Mouse (Mus musculus) intestine, postnatal 0 days (tissue): ENCODE data around the gene Mrtfb. TPM values are rescaled to one million over a fixed set of nuclear protein-coding genes. Genes with fewer than 3 reads are reported as not detected.

Source experiments
- ATAC-seq: fragments of 200-750 bp; cut with Nextera tagmentation; 2 replicates; pipeline ENCODE4 v1.8.0; 2017; ENCODE audit warnings: mild to moderate bottlenecking, moderate TSS enrichment, moderate library complexity
- H3K27ac ChIP-seq: fragments of 300-500 bp; sonication (generic); 2 replicates; pipeline ENCODE4 v1.5.1; 2014; ENCODE audit warnings: mild to moderate bottlenecking, low read depth, low read length, moderate library complexity
- H3K27me3 ChIP-seq: fragments of 300-500 bp; sonication (generic); replicated peaks from 2 replicates; pipeline ENCODE4 v1.6.1; 2014; ENCODE audit warnings: low read length, mixed read lengths; ENCODE audit not compliant: control insufficient read depth, insufficient read depth
- H3K36me3 ChIP-seq: fragments of 300-500 bp; sonication (generic); 2 replicates; pipeline ENCODE4 v1.6.1; 2014; ENCODE audit warnings: mild to moderate bottlenecking, moderate library complexity; ENCODE audit not compliant: control insufficient read depth, insufficient read depth
- H3K4me1 ChIP-seq: fragments of 300-500 bp; sonication (generic); replicated peaks from 2 replicates; pipeline ENCODE4 v1.6.1; 2014; ENCODE audit warnings: antibody characterized with exemption, low read length, mixed read lengths; ENCODE audit not compliant: control insufficient read depth, insufficient read depth
- H3K4me2 ChIP-seq: fragments of 300-500 bp; sonication (generic); replicated peaks from 2 replicates; pipeline ENCODE4 v1.6.1; 2014; ENCODE audit warnings: low read depth, mild to moderate bottlenecking, moderate library complexity
- H3K4me3 ChIP-seq: fragments of 300-500 bp; sonication (generic); 2 replicates; pipeline ENCODE4 v1.5.1; 2014; ENCODE audit warnings: low read depth, low read length
- H3K9ac ChIP-seq: fragments of 300-500 bp; sonication (generic); 2 replicates; pipeline ENCODE4 v1.6.1; 2014; ENCODE audit warnings: mild to moderate bottlenecking, low read depth, low read length
- H3K9me3 ChIP-seq: fragments of 300-500 bp; sonication (generic); 2 replicates; pipeline ENCODE4 v1.6.1; 2016; ENCODE audit warnings: mixed run types; ENCODE audit not compliant: control insufficient read depth
- CTCF ChIP-seq: sonication (generic); IDR thresholded peaks from 2 replicates; pipeline ENCODE4 v1.5.1; 2016; ENCODE audit warnings: low read depth, mild to moderate bottlenecking, control low read depth, antibody characterized with exemption, moderate library complexity
- WGBS: fragments of 180-500 bp; shearing (Covaris S2); extraction: QIAGEN DNeasy Blood & Tissue Kit; methylation state at CpG from one replicate; pipeline ENCODE4 v1.1.7; 2014; 5-methylcytosine and 5-hydroxymethylcytosine counted together
- polyA plus RNA-seq: library from polyadenylated mRNA; unstranded; fragments of >200 nt; fragmentation: Nextera tagmentation; extraction: Ambion mirVana; gene quantifications from 2 replicates; pipeline ENCODE4 v1.2.1, GENCODE M21; 2015

The Mrtfb gene
- polyA plus RNA-seq: 14.2 and 14.6 TPM in 2 replicates

GRCm38 (mm10) chr16:13255855-13256635 is at the start of gene Mrtfb:
Gene Mrtfb (plus strand): TSS chr16:13256481.
- WGBS: 1% methylated on average over 39 of the region's 56 CpGs
- peak within 1 kb of the TSS; percentile 95 for H3K27ac ChIP-seq
- peak within 1 kb of the TSS; percentile 96 for H3K9ac ChIP-seq
- H3K27me3 ChIP-seq: no peaks in the 10 kb centered on the region
- H3K9me3 ChIP-seq: no peaks in the 10 kb centered on the region
- no peaks in the 10 kb centered on the region for H3K36me3 ChIP-seq
- H3K4me1 ChIP-seq: peaks cover 7% of the 10 kb centered on the region
- H3K4me3 ChIP-seq: peak within 1 kb of the TSS; percentile 92
- ATAC-seq: peak; percentile 89
- H3K4me2 ChIP-seq: peak within 1 kb of the TSS; percentile 86
- peak; percentile 35; the same call in 1 of the 2 replicates for TF ChIP-seq CTCF

- WGBS: 58% methylated on average over 5 of the region's 5 CpGs
- no peak overlapping the region for H3K27ac ChIP-seq
- no peak for TF ChIP-seq CTCF
- H3K4me1 ChIP-seq: peaks cover 3% of the 10 kb centered on the region; the same call in 1 of the 2 replicates
- no peak overlapping the region for H3K9ac ChIP-seq
- H3K4me2 ChIP-seq: no peak overlapping the region
- ATAC-seq: no peak
- H3K9me3 ChIP-seq: no peaks in the 10 kb centered on the region
- no peaks in the 10 kb centered on the region for H3K36me3 ChIP-seq
- H3K27me3 ChIP-seq: no peaks in the 10 kb centered on the region
- no peak overlapping the region for H3K4me3 ChIP-seq
Measured at GRCm38 (mm10) chr16:13207649-13208048, 48.6 kb upstream of the Mrtfb start.

- no peak overlapping the region for H3K4me2 ChIP-seq
- 51% methylated on average over 3 of the region's 3 CpGs for WGBS
- H3K27ac ChIP-seq: no peak overlapping the region
- H3K27me3 ChIP-seq: no peaks in the 10 kb centered on the region
- H3K9me3 ChIP-seq: no peaks in the 10 kb centered on the region
- ATAC-seq: no peak
- no peaks in the 10 kb centered on the region for H3K36me3 ChIP-seq
- H3K4me3 ChIP-seq: no peak overlapping the region
- peaks cover 5% of the 10 kb centered on the region; the same call in 1 of the 2 replicates for H3K4me1 ChIP-seq
- no peak overlapping the region for H3K9ac ChIP-seq
- TF ChIP-seq CTCF: no peak
Measured at GRCm38 (mm10) chr16:13208087-13208486, 48.2 kb upstream of the Mrtfb start.

- no peak for TF ChIP-seq CTCF
- 31% methylated on average over 4 of the region's 4 CpGs for WGBS
- Histone ChIP-seq H3K4me2 (0 out of 2 replicates have a peak overlapping the region, but pooled peaks have one; percentile 1), H3K4me1 (0 out of 2 replicates have a peak, but pooled peaks cover 5% of the 10 kb centered on the region), H3K4me3 (no peak overlapping the region), H3K27me3 (no peaks in the 10 kb centered on the region), H3K36me3 (no peaks in the 10 kb centered on the region), H3K9ac (no peak overlapping the region), H3K9me3 (no peaks in the 10 kb centered on the region), H3K27ac (peak overlapping the region; percentile 23)
- peak; percentile 90 for ATAC-seq
Measured at GRCm38 (mm10) chr16:13212781-13213180, 43.5 kb upstream of the Mrtfb start.

- Histone ChIP-seq H3K4me3 (no peak overlapping the region), H3K9me3 (no peaks in the 10 kb centered on the region), H3K9ac (no peak overlapping the region), H3K4me1 (0 out of 2 replicates have a peak, but pooled peaks cover 5% of the 10 kb centered on the region), H3K4me2 (no peak overlapping the region), H3K27ac (no peak overlapping the region), H3K27me3 (no peaks in the 10 kb centered on the region), H3K36me3 (no peaks in the 10 kb centered on the region)
- ATAC-seq: no peak
- WGBS: 66% methylated on average over 5 of the region's 5 CpGs
- peak; percentile 59 for TF ChIP-seq CTCF
Measured at GRCm38 (mm10) chr16:13216116-13216952, 39.9 kb upstream of the Mrtfb start.

GRCm38 (mm10) chr16:13217951-13218350 is 38.3 kb upstream of the Mrtfb start:
- WGBS: 83% methylated on average over 8 of the region's 8 CpGs

More at GRCm38 (mm10) chr16:13217951-13218350, 38.3 kb upstream of the Mrtfb start:
- no peaks in the 10 kb centered on the region for H3K9me3 ChIP-seq
- no peaks in the 10 kb centered on the region for H3K36me3 ChIP-seq
- H3K9ac ChIP-seq: no peak overlapping the region
- H3K27me3 ChIP-seq: no peaks in the 10 kb centered on the region
- no peaks in the 10 kb centered on the region for H3K4me1 ChIP-seq
- H3K4me3 ChIP-seq: no peak overlapping the region
- no peak for ATAC-seq
- no peak overlapping the region for H3K27ac ChIP-seq
- no peak overlapping the region for H3K4me2 ChIP-seq
- TF ChIP-seq CTCF: no peak
